Mouse (Mus musculus) kidney, postnatal 10 days (tissue): ENCODE data around the gene Nt5c1a.

Experiments
- DNase-seq: peaks from one replicate; pipeline ENCODE4 v3.0.0; 2021; ENCODE audit warnings: mixed read lengths

Nt5c1a gene

GRCm38 (mm10) chr4:123248971-123249567, 47.8 kb downstream of the Nt5c1a start:
- peak; percentile 53 for DNase-seq

GRCm38 (mm10) chr4:123252214-123252613, 50.9 kb downstream of the Nt5c1a start:
- DNase-seq = peak; percentile 61

DNA sequence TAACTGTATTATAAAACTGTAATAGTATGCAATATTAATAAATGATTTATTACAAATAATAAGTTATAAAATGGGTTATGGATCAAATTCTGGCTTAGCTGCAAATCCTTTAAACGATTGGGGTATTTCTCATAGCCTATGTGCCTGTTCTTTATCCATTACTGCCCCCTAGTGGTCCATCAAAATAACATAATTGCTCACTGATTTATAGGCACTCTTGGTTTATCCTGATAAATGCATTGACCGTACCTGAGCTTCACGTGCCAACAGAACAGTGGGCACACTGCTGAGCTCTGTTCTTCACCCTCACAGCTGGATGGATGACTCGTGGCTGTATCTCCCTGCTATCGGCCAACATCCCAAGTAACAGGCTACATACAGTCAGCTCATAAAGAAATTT, 53.3 kb downstream of the Nt5c1a start:
- DNase-seq = no peak

- DNase-seq = no peak
These were observed 58.9 kb downstream of the Nt5c1a start for GRCm38 (mm10) chr4:123260071-123260746.

- no peak for DNase-seq
These were observed 60.6 kb downstream of the Nt5c1a start, which contains the start of gene Pabpc4 for GRCm38 (mm10) chr4:123261721-123262401. Pabpc4 (plus strand) TSS chr4:123262351.
